Mouse (Mus musculus): Measurements from ENCODE around the gene Hist3h2ba.

Hist3h2ba gene

GRCm38 (mm10) chr11:58948542-58949479, at the start of gene Hist3h2ba:
TSS of gene Hist3h2ba (plus strand) at chr11:58948920.
- DNase-seq (ENCODE audit: low spot score): peak; percentile 46

- DNase-seq (ENCODE audit: low spot score): no peak
Measured at GRCm38 (mm10) chr11:58901080-58901479, 47.6 kb upstream of the Hist3h2ba start.

- peak; percentile 94 for DNase-seq (ENCODE audit: low spot score)
Measured at GRCm38 (mm10) chr11:58903511-58904409, 45.0 kb upstream of the Hist3h2ba start, which contains the start of gene Zfp39. TSS of gene Zfp39 (minus strand) at chr11:58904225.

- DNase-seq (ENCODE audit: low spot score): no peak
Measured at GRCm38 (mm10) chr11:58904410-58904718, 44.4 kb upstream of the Hist3h2ba start.

- DNase-seq (ENCODE audit: low spot score): no peak
Measured at GRCm38 (mm10) chr11:58904838-58905237, 43.9 kb upstream of the Hist3h2ba start.

GRCm38 (mm10) chr11:58913776-58914175, 34.9 kb upstream of the Hist3h2ba start:
- DNase-seq (ENCODE audit: low spot score): no peak

- DNase-seq (ENCODE audit: low spot score): no peak
Measured at GRCm38 (mm10) chr11:58914461-58915028, 34.2 kb upstream of the Hist3h2ba start.

- DNase-seq (ENCODE audit: low spot score): no peak
Measured at GRCm38 (mm10) chr11:58916879-58917744, 31.6 kb upstream of the Hist3h2ba start.

GRCm38 (mm10) chr11:58917745-58918366, 30.9 kb upstream of the Hist3h2ba start, which contains the start of gene Btnl10:
TSS of gene Btnl10 (plus strand) at chr11:58917908.
- DNase-seq (ENCODE audit: low spot score): no peak

GRCm38 (mm10) chr11:58918759-58919158, 30.0 kb upstream of the Hist3h2ba start:
- DNase-seq (ENCODE audit: low spot score): no peak

GRCm38 (mm10) chr11:58922420-58922819, 26.3 kb upstream of the Hist3h2ba start:
- no peak for DNase-seq (ENCODE audit: low spot score)

GRCm38 (mm10) chr11:58926651-58927050, 22.1 kb upstream of the Hist3h2ba start:
- no peak for DNase-seq (ENCODE audit: low spot score)

GRCm38 (mm10) chr11:58927053-58927452, 21.7 kb upstream of the Hist3h2ba start:
- no peak for DNase-seq (ENCODE audit: low spot score)

GRCm38 (mm10) chr11:58927790-58928651, 20.7 kb upstream of the Hist3h2ba start:
- DNase-seq (ENCODE audit: low spot score): peak; percentile 50

- no peak for DNase-seq (ENCODE audit: low spot score)
Measured at GRCm38 (mm10) chr11:58929055-58929454, 19.7 kb upstream of the Hist3h2ba start.

GRCm38 (mm10) chr11:58929641-58930040, 19.1 kb upstream of the Hist3h2ba start:
- DNase-seq (ENCODE audit: low spot score): no peak

GRCm38 (mm10) chr11:58930254-58930653, 18.5 kb upstream of the Hist3h2ba start:
- no peak for DNase-seq (ENCODE audit: low spot score)

- DNase-seq (ENCODE audit: low spot score): no peak
Measured at GRCm38 (mm10) chr11:58931576-58931975, 17.1 kb upstream of the Hist3h2ba start.

- DNase-seq (ENCODE audit: low spot score): no peak
Measured at GRCm38 (mm10) chr11:58937909-58938308, 10.8 kb upstream of the Hist3h2ba start.
